Mouse (Mus musculus): ENCODE data around the gene Ttc7b. TPM values are rescaled to one million over a fixed set of nuclear protein-coding genes. Genes with fewer than 3 reads are reported as not detected.

The Ttc7b gene
- polyA plus RNA-seq, 1 experiment from 2014 or later = 4.3 TPM

DNA sequence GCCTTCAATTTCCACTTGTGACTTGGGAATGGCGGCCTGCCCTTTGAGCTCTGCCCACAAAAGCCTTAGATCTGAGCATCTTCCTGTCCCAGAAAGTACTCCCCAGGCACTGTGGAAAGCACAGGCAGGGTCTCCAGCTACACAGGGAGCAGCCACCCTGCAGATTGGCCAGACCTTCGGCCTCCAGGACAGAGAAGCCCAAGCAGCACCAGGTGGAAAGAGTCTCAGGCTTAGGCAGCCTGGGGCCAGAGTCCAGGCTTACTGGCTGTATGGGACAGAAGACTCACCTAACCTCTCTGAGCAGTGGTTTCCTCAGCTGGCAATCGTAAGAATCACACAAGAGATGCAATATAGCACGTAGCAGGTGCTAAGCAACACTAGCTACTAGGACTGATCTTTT, 17.0 kb downstream of the Ttc7b start:
- Histone ChIP-seq H3K4me1 (peaks cover 19% of the 10 kb centered on the region), H3K36me3 (peaks cover 12% of the 10 kb centered on the region), H3K9ac (no peak overlapping the region), H3K4me2 (no peak overlapping the region), H3K9me3 (replicated peaks) (no peaks in the 10 kb centered on the region), H3K27me3 (no peaks in the 10 kb centered on the region), H3K27ac (0 out of 2 replicates have a peak overlapping the region, but pooled peaks have one; percentile 22), H3K4me3 (replicated peaks) (no peak overlapping the region)
- 89% methylated on average over 4 of the region's 4 CpGs for WGBS
- ATAC-seq (replicated peaks; ENCODE audit: low FRiP score) = no peak

- no peak for ATAC-seq (replicated peaks; ENCODE audit: low FRiP score)
- 77% methylated on average over 3 of the region's 3 CpGs for WGBS
- Histone ChIP-seq H3K36me3 (peaks cover 22% of the 10 kb centered on the region), H3K27me3 (no peaks in the 10 kb centered on the region), H3K4me3 (replicated peaks) (no peak overlapping the region), H3K4me2 (no peak overlapping the region), H3K27ac (no peak overlapping the region), H3K9ac (no peak overlapping the region), H3K9me3 (replicated peaks) (no peaks in the 10 kb centered on the region), H3K4me1 (peaks cover 19% of the 10 kb centered on the region)
These were observed 18.1 kb downstream of the Ttc7b start for GRCm38 (mm10) chr12:100502544-100502943.

DNA sequence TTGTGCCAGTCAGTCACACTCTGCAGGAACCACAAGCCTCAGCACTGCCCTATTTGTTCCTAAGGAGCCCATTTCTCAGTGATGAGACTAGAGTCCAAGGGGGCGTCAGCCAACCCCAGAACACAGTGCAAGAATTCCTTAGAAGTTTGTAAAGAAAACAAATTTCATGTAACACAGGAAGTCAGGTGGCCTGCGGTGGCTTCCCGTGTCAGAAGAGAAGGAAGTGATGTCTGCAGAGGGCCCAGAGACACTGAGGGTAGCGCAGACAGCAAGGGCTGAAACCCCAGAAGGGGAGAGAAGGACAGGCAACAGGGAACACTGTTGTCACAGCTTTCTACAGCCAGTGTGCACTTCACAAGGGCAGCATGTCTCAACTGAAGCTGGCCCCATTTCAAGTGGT, 19.4 kb downstream of the Ttc7b start:
- Histone ChIP-seq H3K4me1 (peaks cover 19% of the 10 kb centered on the region), H3K27ac (no peak overlapping the region), H3K9me3 (replicated peaks) (no peaks in the 10 kb centered on the region), H3K4me3 (replicated peaks) (no peak overlapping the region), H3K36me3 (peaks cover 34% of the 10 kb centered on the region), H3K27me3 (no peaks in the 10 kb centered on the region), H3K4me2 (no peak overlapping the region), H3K9ac (no peak overlapping the region)
- ATAC-seq (replicated peaks; ENCODE audit: low FRiP score) = no peak
- WGBS = 66% methylated on average over 4 of the region's 4 CpGs

GRCm38 (mm10) chr12:100499469-100499868, 21.2 kb downstream of the Ttc7b start:
- Histone ChIP-seq H3K4me3 (replicated peaks) (no peak overlapping the region), H3K4me1 (peaks cover 14% of the 10 kb centered on the region), H3K9ac (no peak overlapping the region), H3K27ac (no peak overlapping the region), H3K27me3 (no peaks in the 10 kb centered on the region), H3K4me2 (no peak overlapping the region), H3K36me3 (peaks cover 49% of the 10 kb centered on the region), H3K9me3 (replicated peaks) (no peaks in the 10 kb centered on the region)
- no peak for ATAC-seq (replicated peaks; ENCODE audit: low FRiP score)
- 87% methylated on average over 13 of the region's 13 CpGs for WGBS

DNA sequence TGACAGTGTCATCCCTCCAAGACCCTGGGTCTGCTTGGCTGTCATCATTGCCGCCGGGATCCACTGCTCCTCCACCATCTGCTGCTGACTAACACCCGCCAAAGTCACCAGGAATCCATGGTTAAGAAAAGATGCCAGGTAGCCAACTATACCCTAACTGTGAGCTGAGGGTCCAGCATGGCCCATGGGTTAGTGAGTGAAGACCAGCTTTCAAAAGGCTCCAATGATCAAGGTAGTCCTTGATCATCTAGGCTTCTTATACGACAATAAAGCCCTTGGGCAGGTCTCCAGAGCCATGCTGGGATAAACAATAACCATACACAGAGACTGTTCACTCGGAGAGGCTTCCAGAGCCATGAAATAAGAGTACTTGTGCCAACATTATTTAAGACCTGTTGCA, 22.6 kb downstream of the Ttc7b start:
- H3K27ac ChIP-seq = no peak overlapping the region
- H3K36me3 ChIP-seq = peaks cover 61% of the 10 kb centered on the region
- H3K9ac ChIP-seq = no peak overlapping the region
- ATAC-seq (replicated peaks; ENCODE audit: low FRiP score) = no peak
- no peak overlapping the region for H3K4me3 ChIP-seq (replicated peaks)
- H3K27me3 ChIP-seq = no peaks in the 10 kb centered on the region
- no peak overlapping the region for H3K4me2 ChIP-seq
- WGBS = 90% methylated on average over 5 of the region's 5 CpGs
- H3K9me3 ChIP-seq (replicated peaks) = no peaks in the 10 kb centered on the region
- 0 out of 2 replicates have a peak, but pooled peaks cover 3% of the 10 kb centered on the region for H3K4me1 ChIP-seq

DNA sequence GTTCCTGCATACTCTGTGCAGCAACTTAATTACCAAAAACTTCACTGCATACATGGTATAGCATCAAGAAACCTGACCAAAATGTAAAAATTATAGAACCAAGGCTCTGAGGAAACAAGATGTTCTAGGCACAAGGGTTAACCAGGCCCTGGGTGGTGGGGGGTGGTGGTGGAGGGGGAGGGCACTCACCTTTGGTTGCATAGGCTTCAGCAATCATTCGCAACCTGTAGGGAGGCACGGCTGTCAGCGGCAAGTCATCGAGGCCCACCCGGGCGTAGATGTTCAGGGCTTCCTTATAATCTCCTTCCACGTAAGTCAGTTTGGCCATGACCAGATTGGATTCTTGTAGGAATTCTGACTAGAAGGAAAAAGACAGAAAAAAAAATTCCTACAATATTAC, 25.5 kb downstream of the Ttc7b start:
- Histone ChIP-seq H3K27me3 (no peaks in the 10 kb centered on the region), H3K27ac (no peak overlapping the region), H3K9me3 (replicated peaks) (no peaks in the 10 kb centered on the region), H3K4me3 (replicated peaks) (no peak overlapping the region), H3K4me1 (no peaks in the 10 kb centered on the region), H3K9ac (no peak overlapping the region), H3K36me3 (peaks cover 76% of the 10 kb centered on the region), H3K4me2 (no peak overlapping the region)
- 70% methylated on average over 7 of the region's 7 CpGs for WGBS
- ATAC-seq (replicated peaks; ENCODE audit: low FRiP score) = peak; percentile 60; the same call in 1 of the 2 replicates

- H3K4me1 ChIP-seq = no peaks in the 10 kb centered on the region
- no peaks in the 10 kb centered on the region for H3K9me3 ChIP-seq (replicated peaks)
- no peak overlapping the region for H3K9ac ChIP-seq
- WGBS = 90% methylated on average over 5 of the region's 5 CpGs
- H3K4me3 ChIP-seq (replicated peaks) = no peak overlapping the region
- peaks cover 71% of the 10 kb centered on the region for H3K36me3 ChIP-seq
- no peak overlapping the region for H3K4me2 ChIP-seq
- no peak overlapping the region for H3K27ac ChIP-seq
- no peaks in the 10 kb centered on the region for H3K27me3 ChIP-seq
- no peak for ATAC-seq (replicated peaks; ENCODE audit: low FRiP score)
These were observed 27.4 kb downstream of the Ttc7b start for GRCm38 (mm10) chr12:100493211-100493610.

- no peaks in the 10 kb centered on the region for H3K27me3 ChIP-seq
- ATAC-seq (replicated peaks; ENCODE audit: low FRiP score) = no peak
- no peak overlapping the region for H3K27ac ChIP-seq
- no peak overlapping the region for H3K4me2 ChIP-seq
- no peak overlapping the region for H3K4me3 ChIP-seq (replicated peaks)
- no peak overlapping the region for H3K9ac ChIP-seq
- no peaks in the 10 kb centered on the region for H3K9me3 ChIP-seq (replicated peaks)
- no peaks in the 10 kb centered on the region for H3K4me1 ChIP-seq
- WGBS = 79% methylated on average over 3 of the region's 3 CpGs
- H3K36me3 ChIP-seq = peaks cover 67% of the 10 kb centered on the region
These were observed 27.9 kb downstream of the Ttc7b start for GRCm38 (mm10) chr12:100492676-100493075.

- ATAC-seq (replicated peaks; ENCODE audit: low FRiP score) = no peak
- 86% methylated on average over 10 of the region's 10 CpGs for WGBS
- H3K36me3 ChIP-seq = peaks cover 62% of the 10 kb centered on the region
These were observed 28.5 kb downstream of the Ttc7b start for GRCm38 (mm10) chr12:100491967-100492611.

GRCm38 (mm10) chr12:100489799-100490198, 30.8 kb downstream of the Ttc7b start:
- WGBS = 90% methylated on average over 7 of the region's 7 CpGs
- Histone ChIP-seq H3K4me2 (no peak overlapping the region), H3K4me1 (no peaks in the 10 kb centered on the region), H3K27ac (no peak overlapping the region), H3K36me3 (peaks cover 49% of the 10 kb centered on the region), H3K9ac (no peak overlapping the region), H3K9me3 (replicated peaks) (no peaks in the 10 kb centered on the region), H3K4me3 (replicated peaks) (no peak overlapping the region), H3K27me3 (no peaks in the 10 kb centered on the region)
- ATAC-seq (replicated peaks; ENCODE audit: low FRiP score) = no peak

More at GRCm38 (mm10) chr12:100491967-100492611, 28.5 kb downstream of the Ttc7b start:
- H3K9me3 ChIP-seq (replicated peaks) = no peaks in the 10 kb centered on the region
- H3K9ac ChIP-seq = no peak overlapping the region
- H3K4me1 ChIP-seq = no peaks in the 10 kb centered on the region
- no peaks in the 10 kb centered on the region for H3K27me3 ChIP-seq
- no peak overlapping the region for H3K27ac ChIP-seq
- no peak overlapping the region for H3K4me3 ChIP-seq (replicated peaks)
- no peak overlapping the region for H3K4me2 ChIP-seq

DNA sequence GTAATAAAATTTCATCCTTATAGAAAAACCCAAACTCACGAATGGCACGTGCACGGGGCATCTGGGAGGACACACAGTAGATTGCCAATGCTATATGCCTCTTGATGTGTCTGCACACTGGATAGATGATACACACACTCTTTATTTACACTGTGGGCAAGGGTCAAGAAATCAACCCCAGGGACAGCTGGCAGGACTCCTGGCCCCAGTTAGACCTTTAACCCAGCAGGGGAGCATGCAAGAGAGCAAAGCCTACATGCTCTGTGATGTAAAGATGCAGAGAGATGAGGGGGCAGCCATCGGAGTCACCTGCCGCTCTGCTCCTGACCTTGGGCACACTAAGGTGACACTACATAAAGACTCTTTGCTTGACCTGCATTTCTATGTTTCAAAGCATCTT, 32.3 kb downstream of the Ttc7b start:
- Histone ChIP-seq H3K4me2 (no peak overlapping the region), H3K36me3 (peaks cover 41% of the 10 kb centered on the region), H3K27ac (no peak overlapping the region), H3K27me3 (no peaks in the 10 kb centered on the region), H3K9ac (no peak overlapping the region), H3K4me1 (0 out of 2 replicates have a peak, but pooled peaks cover under 1% of the 10 kb centered on the region), H3K4me3 (replicated peaks) (no peak overlapping the region), H3K9me3 (replicated peaks) (no peaks in the 10 kb centered on the region)
- no peak for ATAC-seq (replicated peaks; ENCODE audit: low FRiP score)
- 77% methylated on average over 5 of the region's 5 CpGs for WGBS

GRCm38 (mm10) chr12:100486232-100486631, 34.4 kb downstream of the Ttc7b start:
- no peaks in the 10 kb centered on the region for H3K27me3 ChIP-seq
- no peaks in the 10 kb centered on the region for H3K9me3 ChIP-seq (replicated peaks)
- H3K36me3 ChIP-seq = peaks cover 25% of the 10 kb centered on the region
- no peak overlapping the region for H3K27ac ChIP-seq
- H3K4me1 ChIP-seq = peaks cover 15% of the 10 kb centered on the region; the same call in 1 of the 2 replicates
- WGBS = 77% methylated on average over 6 of the region's 6 CpGs
- H3K9ac ChIP-seq = no peak overlapping the region
- H3K4me2 ChIP-seq = no peak overlapping the region
- ATAC-seq (replicated peaks; ENCODE audit: low FRiP score) = no peak
- H3K4me3 ChIP-seq (replicated peaks) = no peak overlapping the region

DNA sequence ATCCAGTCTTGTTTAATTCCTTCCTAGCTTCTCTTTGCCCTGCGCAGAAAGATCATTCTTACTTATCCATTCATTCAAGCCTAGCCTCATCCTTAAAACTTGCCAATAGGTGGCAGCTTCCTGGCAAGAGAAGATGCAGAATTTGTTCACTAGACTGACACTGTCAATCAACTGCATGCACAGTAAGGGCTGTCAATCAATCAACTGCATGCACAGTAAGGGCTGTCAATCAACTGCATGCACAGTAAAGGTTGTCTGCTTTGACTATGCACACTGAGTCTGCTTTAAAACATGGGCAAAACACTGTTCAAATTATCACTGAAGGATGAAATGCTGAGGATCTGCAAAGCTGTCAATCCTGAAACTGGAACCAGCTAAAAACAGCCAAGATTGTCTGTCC, 37.6 kb downstream of the Ttc7b start:
- Histone ChIP-seq H3K27me3 (no peaks in the 10 kb centered on the region), H3K9me3 (replicated peaks) (no peaks in the 10 kb centered on the region), H3K4me1 (peaks cover 20% of the 10 kb centered on the region), H3K27ac (no peak overlapping the region), H3K36me3 (peaks cover 14% of the 10 kb centered on the region; the same call in 1 of the 2 replicates), H3K9ac (no peak overlapping the region), H3K4me3 (replicated peaks) (no peak overlapping the region), H3K4me2 (no peak overlapping the region)
- ATAC-seq (replicated peaks; ENCODE audit: low FRiP score) = no peak
- 90% methylated on average over 1 of the region's 1 CpGs for WGBS
